Mouse (Mus musculus) kidney, adult 10 weeks (tissue): ENCODE measurements around the gene Csta1. TPM values are rescaled to one million over a fixed set of nuclear protein-coding genes. Genes with fewer than 3 reads are reported as not detected.

Experiments used
- polyA plus RNA-seq: library from polyadenylated mRNA; stranded (reverse); fragments of 350-450 nt; fragmentation: Illumina TruSeq; extraction: RNeasy Lipid Tissue Mini Kit (QIAGEN cat#74804); gene quantifications from one replicate; pipeline ENCODE4 v1.2.3, GENCODE M21; 2014; ENCODE audit warnings: low read depth, low replicate concordance

Gene Csta1
- polyA plus RNA-seq = not detected

GRCm38 (mm10) chr16:36131141-36131540 lies at the start of gene Csta1:
TSS of gene Csta1 (minus strand) at chr16:36131241.

GRCm38 (mm10) chr16:36156402-36156975 lies 25.4 kb upstream of the Csta1 start, which contains the start of gene Stfa2l1:
TSS of gene Stfa2l1 (plus strand) at chr16:36156811.

GRCm38 (mm10) chr16:36071450-36072379 lies 59.3 kb downstream of the Csta1 start, which contains the start of the genes Fam162a and Ccdc58:
TSS of gene Fam162a (minus strand) at chr16:36071594.
TSS of gene Ccdc58 (plus strand) at chr16:36071685.

Other genes starting within 250 kb of the Csta1 start
- gene Parp9, start 192.8 kb downstream of the Csta1 start, polyA plus RNA-seq = 22.2 TPM
- 10.8 TPM for gene Dtx3l, start 192.1 kb downstream of the Csta1 start, polyA plus RNA-seq
- gene Kpna1, start 152.5 kb downstream of the Csta1 start, polyA plus RNA-seq = 72.4 TPM
- gene Wdr5b, start 90.1 kb downstream of the Csta1 start, polyA plus RNA-seq = 8.0 TPM
- 120 TPM for gene Fam162a, start 59.6 kb downstream of the Csta1 start, polyA plus RNA-seq
- gene Ccdc58, start 59.6 kb downstream of the Csta1 start, polyA plus RNA-seq = 186 TPM
- not detected for gene Stfa2l1, start 25.6 kb upstream of the Csta1 start, polyA plus RNA-seq
- not detected for gene Gm5483, start 53.0 kb upstream of the Csta1 start, polyA plus RNA-seq
- not detected for gene Gm5416, start 79.2 kb upstream of the Csta1 start, polyA plus RNA-seq
- not detected for gene 2010005H15Rik, start 90.2 kb upstream of the Csta1 start, polyA plus RNA-seq
- not detected for gene Stfa1, start 145.7 kb upstream of the Csta1 start, polyA plus RNA-seq
- not detected for gene BC117090, start 203.1 kb upstream of the Csta1 start, polyA plus RNA-seq
- gene BC100530, start 236.5 kb upstream of the Csta1 start, polyA plus RNA-seq = not detected